Mouse (Mus musculus) retina, postnatal 7 days (tissue): ENCODE measurements at regions not wholly inside any gene's neighbourhood (a gene's known extent, or its start where the extent isn't known, plus 50 kb on each side); places are given as distances from the start of the nearest gene placed in this dataset.

ENCODE experiments used
- DNase-seq: peaks from one replicate; pipeline ENCODE4 v3.0.0-alpha.2; 2012; ENCODE audit warnings: low read depth, low spot score

GRCm38 (mm10) chr9:50138341-50138978 lies 206.3 kb downstream of the Rpl10-ps3 start:
- no peak for DNase-seq

DNA sequence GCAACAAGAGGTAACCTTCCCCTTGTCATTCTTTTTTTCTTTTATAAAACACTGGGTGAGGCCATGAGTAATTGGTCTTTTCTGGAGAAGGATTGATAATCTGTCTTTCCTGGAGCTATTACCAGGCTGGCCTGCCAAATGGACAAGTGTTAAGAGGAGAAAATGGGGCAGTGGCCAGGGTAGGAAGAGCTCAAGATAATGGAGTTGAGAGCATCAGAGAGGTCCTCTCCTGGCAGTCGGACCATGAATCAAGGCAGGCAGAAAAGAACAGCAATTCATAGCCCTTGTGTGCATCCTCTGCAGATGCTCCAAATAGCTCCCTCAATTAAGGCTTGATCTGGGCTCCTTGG lies 208.2 kb downstream of the Rpl10-ps3 start:
- no peak for DNase-seq

DNA sequence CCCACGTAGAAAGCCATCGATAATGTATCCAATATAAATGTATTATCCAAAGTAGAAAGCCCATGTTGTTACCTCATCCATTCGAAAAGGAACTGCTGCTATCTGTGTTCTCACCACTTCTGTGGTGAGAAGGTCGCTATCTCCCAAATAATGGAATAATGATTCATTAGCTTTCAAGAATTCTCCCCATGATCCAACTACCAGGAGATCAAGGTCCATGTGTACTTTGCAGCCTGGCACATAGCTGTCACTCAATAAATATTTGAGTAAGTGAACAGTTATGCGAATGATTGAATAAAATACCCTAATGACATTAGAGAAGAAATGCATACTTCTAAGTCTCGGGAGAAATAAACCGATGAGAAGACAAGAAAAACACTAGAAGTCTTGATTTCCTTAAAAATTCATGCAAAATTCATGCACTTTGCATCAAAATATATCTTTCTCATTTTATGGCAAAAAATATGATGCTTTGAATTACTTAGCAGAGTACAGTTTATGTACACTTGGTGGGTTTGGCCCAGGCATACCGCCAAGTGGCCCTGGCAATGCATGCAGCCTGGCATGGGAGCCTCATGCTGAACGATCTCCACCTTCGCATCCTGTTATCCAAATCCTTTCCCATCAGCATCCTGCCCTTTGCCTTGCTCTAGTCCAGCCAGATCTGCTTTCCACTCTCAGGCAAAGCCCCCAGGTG lies 208.7 kb downstream of the Rpl10-ps3 start:
- no peak for DNase-seq

- no peak for DNase-seq
Measured at GRCm38 (mm10) chr9:50124241-50124640, 220.5 kb downstream of the Rpl10-ps3 start.

GRCm38 (mm10) chr9:50120820-50121599 lies 223.8 kb downstream of the Rpl10-ps3 start:
- no peak for DNase-seq

DNA sequence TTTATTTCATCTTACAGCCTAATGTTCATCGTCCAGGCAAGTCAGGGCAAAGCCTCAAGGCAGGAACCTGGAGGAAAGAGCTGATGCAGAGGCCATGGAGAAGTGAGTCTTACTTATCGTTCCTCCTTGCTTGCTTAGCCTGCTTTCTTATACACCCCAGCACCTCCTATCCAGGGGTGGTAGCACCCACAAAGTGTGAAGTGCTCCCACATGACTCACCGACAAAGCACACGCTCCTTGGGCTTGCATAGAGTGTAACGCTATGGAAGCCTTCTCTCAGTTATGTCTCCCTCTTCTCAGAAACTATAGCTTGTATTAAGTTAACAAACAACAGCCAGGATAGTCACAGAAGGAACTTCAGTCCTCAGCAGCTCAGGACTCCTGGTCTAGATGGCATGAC lies 225.4 kb downstream of the Rpl10-ps3 start:
- no peak for DNase-seq

GRCm38 (mm10) chr9:50118578-50118977 lies 226.2 kb downstream of the Rpl10-ps3 start:
- no peak for DNase-seq

GRCm38 (mm10) chr9:50106551-50106950 lies 238.2 kb downstream of the Rpl10-ps3 start:
- DNase-seq = no peak

GRCm38 (mm10) chr9:50102766-50103165 lies 242.0 kb downstream of the Rpl10-ps3 start:
- DNase-seq = no peak

- no peak for DNase-seq
Measured at GRCm38 (mm10) chr9:50101061-50101460, 243.7 kb downstream of the Rpl10-ps3 start.

DNA sequence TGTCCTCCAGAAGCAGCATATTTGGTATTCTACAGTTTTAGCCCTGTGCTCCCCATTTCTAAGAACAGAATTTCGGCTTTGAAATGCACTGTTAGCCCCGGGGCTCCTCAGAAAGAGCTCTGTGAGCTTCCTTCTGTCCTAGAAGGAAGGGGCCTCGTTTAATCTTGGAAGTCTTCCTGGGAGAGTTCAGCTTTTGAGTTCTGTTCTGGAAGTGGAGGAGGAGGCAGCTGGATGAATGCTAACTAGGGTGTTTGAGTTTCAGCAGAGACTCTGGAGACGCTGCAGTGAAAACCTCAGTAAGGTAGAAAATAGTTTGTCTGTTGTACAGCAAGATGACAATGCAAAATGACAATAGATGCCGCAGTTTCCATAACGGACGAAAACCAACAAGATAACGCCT lies 253.8 kb downstream of the Rpl10-ps3 start:
- no peak for DNase-seq

GRCm38 (mm10) chr9:50089916-50090315 lies 254.9 kb downstream of the Rpl10-ps3 start:
- DNase-seq = no peak

- no peak for DNase-seq
Measured at GRCm38 (mm10) chr9:50080205-50080604, 264.6 kb downstream of the Rpl10-ps3 start.

- DNase-seq = no peak
Measured at GRCm38 (mm10) chr9:50068576-50068975, 269.9 kb upstream of the Ncam1 start.

DNA sequence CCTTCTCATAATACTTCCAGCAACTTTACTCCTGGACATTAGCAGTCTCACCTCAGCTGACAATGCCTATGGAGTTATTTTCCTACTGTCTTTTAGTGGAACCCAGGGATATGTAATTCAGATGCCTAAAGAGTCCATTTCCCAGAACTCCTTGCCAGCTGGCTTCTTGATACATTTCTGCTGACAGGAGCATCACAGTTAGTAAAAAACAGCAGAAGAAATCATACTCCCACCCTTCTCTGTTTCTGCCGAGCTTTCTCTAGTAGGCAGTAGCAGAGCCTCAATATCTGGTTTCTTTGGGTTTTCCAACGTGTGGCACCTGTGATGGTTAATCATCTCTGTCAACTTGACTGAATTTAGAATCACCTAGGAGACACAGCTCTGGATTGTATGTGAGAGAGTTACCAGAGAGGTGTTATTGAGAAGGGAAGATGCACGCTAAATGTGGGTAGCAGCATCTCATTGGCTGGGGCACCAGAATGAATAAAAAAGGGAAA lies 269.1 kb upstream of the Ncam1 start:
- no peak for DNase-seq

DNA sequence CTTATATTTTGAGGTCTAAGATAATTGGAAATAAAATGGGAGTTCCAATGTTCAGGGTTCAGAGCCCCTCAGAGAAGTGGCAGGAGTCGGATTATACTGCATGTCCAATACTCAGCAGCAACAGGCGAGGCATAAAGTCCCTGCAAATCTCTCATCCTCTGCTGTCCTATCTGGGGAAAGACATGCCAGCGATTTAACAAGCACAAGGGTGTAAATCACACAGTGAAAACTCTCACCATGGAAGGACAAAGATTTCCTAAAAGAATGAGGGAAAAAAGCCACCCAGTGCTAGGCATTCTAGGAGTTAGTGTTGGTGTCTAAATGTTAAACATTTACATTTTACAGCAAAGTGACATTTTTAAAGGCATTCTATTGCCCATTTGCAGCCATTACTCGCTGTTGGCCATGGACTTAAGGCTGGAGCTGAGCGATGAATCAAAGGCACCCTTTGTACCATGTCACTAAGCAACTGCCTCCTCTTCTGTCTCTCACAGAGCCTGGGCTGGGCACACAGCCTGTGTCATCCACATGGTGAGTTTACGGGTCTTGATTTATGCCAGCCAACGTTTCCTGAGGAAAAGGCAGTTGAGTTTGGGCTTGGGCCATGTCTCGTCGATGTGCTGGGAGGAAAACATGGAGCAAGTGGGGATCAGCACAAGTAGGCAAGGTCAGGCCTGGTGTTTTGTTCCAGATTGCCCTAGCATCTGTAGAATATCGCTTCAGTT lies 265.9 kb upstream of the Ncam1 start:
- DNase-seq = no peak

DNA sequence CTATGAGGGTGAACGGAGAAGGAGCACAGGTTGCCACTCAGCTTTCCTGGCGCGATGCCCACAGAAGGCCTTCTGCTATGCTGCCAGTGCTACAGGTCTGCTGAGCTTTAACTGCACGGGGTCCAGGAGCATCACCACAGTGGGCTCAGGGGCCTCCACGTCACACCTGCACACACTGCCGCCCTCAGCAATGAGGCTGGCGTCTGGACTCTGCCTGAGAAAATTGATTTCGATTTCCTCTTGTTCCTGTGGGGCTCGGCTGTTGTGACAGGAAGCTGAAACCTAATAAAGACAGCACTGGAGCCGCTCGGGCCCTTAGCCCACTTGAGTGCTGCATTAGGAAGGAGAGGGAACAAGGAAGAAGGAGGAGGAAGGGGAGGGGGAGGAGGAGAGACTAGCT lies 239.5 kb upstream of the Ncam1 start:
- DNase-seq = no peak

DNA sequence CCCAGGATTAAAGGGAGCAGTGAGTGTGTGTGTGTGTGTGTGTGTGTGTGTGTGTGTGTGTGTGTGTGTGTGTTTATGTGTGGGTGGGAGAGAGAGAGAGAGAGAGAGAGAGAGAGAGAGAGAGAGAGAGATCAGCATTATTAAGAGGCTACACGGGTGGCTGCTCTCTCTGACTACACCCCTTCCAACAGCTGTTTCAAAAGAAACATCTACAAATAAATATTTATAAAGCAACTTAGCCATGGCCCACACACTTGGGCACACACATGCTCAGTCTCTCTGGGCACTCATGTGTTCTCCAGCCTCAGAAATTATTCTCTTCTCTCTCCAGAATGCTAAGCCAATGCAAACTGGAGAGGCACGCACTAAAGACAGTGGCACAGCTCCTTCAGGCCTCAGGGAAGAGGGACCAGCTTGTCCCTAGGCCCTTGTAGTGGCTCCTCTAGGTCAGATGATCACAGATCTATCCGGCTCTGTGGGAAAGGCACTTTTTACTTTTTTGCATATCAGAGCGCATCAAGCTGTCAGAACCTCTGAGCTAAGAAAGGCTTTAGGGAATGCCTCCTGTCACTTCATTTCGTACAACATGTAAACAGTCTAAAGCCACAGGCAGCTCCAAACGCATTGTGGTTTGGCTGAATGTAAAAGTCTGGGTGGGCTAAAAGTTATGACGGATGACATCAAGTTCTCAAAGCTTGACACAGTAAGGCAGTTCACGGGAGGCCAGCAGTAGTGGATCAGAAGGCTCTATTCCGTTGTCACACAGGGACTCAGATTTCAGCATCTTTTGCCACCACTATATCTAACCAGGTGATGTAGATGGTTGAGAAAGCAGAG lies 233.8 kb upstream of the Ncam1 start:
- DNase-seq = no peak

- no peak for DNase-seq
Measured at GRCm38 (mm10) chr9:50031318-50031717, 232.6 kb upstream of the Ncam1 start.

GRCm38 (mm10) chr9:50029030-50029429 lies 230.3 kb upstream of the Ncam1 start:
- DNase-seq = no peak

GRCm38 (mm10) chr9:50028573-50028972 lies 229.8 kb upstream of the Ncam1 start:
- no peak for DNase-seq
